Mouse (Mus musculus) myocyte (in vitro differentiated cells): ENCODE measurements at regions not wholly inside any gene's neighbourhood (a gene's known extent, or its start where the extent isn't known, plus 50 kb on each side); places are given as distances from the start of the nearest gene placed in this dataset.

Experiments
- MYOG ChIP-seq, 3 experiments: IDR thresholded peaks; one replicate each; pipeline ENCODE4 v1.6.1; 2011; ENCODE audit warnings: control low read depth in 2 of 3, low read depth in 2 of 3, mild to moderate bottlenecking in 2 of 3; ENCODE audit not compliant: insufficient read length in 2 of 3, control insufficient read depth in 1 of 3, insufficient read depth in 1 of 3
- POLR2A ChIP-seq: IDR thresholded peaks from one replicate; pipeline ENCODE4 v1.6.1; 2011; ENCODE audit warnings: low read depth, mild to moderate bottlenecking, control low read depth, moderate library complexity; ENCODE audit not compliant: insufficient read length

DNA sequence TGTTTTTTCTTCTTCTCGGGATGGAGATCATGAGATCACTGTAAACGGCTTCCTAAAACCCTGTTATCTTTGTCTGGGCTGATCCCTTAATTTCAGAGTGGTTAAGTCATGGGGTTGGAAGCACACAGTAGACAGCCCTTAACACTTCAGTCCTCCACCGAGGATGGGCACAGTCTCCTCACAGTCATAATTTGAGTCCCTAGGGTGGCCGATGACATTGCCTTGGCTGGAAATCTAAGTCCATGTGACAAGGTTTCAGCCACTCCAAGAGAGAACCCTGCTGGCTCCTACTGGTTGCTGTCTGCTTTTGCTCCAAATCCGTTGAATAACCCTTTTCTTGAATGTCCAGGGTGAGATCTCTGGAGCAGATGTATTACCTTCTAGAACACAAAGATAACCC, 152.2 kb upstream of the Ubl3 start:
- TF ChIP-seq MYOG (IDR thresholded peaks at IDR 0.05; ENCODE audit: control insufficient read depth in 1 of 3, insufficient read depth in 1 of 3, insufficient read length in 2 of 3, low read depth in 2 of 3) (no peak), POLR2A (no peak)
